Mouse (Mus musculus): ENCODE data around the gene Slc22a13. TPM values are rescaled to one million over a fixed set of nuclear protein-coding genes. Genes with fewer than 3 reads are reported as not detected.

Slc22a13 gene
- polyA plus RNA-seq (2012; rRNA removed): not detected in 2 replicates

GRCm38 (mm10) chr9:119208998-119209397 lies at the start of gene Slc22a13:
TSS of gene Slc22a13 (minus strand) at chr9:119209098.

GRCm38 (mm10) chr9:119158861-119159260 lies 50.0 kb downstream of the Slc22a13 start, which contains the start of gene Gm47289:
TSS of gene Gm47289 (plus strand) at chr9:119159161.

GRCm38 (mm10) chr9:119156278-119157201 lies 52.4 kb downstream of the Slc22a13 start, which contains the start of gene Acaa1b:
TSS of gene Acaa1b (minus strand) at chr9:119157093.

Other genes with a start within 250 kb of the Slc22a13 start
- gene Vill, start 156.3 kb downstream of the Slc22a13 start, polyA plus RNA-seq (2012; rRNA removed): 8.9 and 9.4 TPM in 2 replicates
- gene Plcd1, start 115.6 kb downstream of the Slc22a13 start, polyA plus RNA-seq (2012; rRNA removed): 0.82 and 1.3 TPM in 2 replicates
- 0.03 and 0.10 TPM in 2 replicates for gene Dlec1, start 106.6 kb downstream of the Slc22a13 start, polyA plus RNA-seq (2012; rRNA removed)
- gene Acaa1b, start 52.0 kb downstream of the Slc22a13 start, polyA plus RNA-seq (2012; rRNA removed): 3.5 and 3.7 TPM in 2 replicates
- gene Gm47289, start 49.9 kb downstream of the Slc22a13 start, polyA plus RNA-seq (2012; rRNA removed): not detected in 2 replicates
- gene Oxsr1, start 113.3 kb upstream of the Slc22a13 start, polyA plus RNA-seq (2012; rRNA removed): 11.9 and 13.1 TPM in 2 replicates
- 24.5 and 27.9 TPM in 2 replicates for gene Acaa1a, start 130.6 kb upstream of the Slc22a13 start, polyA plus RNA-seq (2012; rRNA removed)
- 6.3 and 7.3 TPM in 2 replicates for gene Myd88, start 132.3 kb upstream of the Slc22a13 start, polyA plus RNA-seq (2012; rRNA removed)
- gene Xylb, start 148.3 kb upstream of the Slc22a13 start, polyA plus RNA-seq (2012; rRNA removed): 4.8 and 4.9 TPM in 2 replicates
- gene Slc22a14, start 156.5 kb upstream of the Slc22a13 start, polyA plus RNA-seq (2012; rRNA removed): 0.02 TPM in 1 of 2 replicates, not detected in the other
- 0.52 and 0.59 TPM in 2 replicates for gene Acvr2b, start 193.0 kb upstream of the Slc22a13 start, polyA plus RNA-seq (2012; rRNA removed)
- 1.9 and 2.6 TPM in 2 replicates for gene Exog, start 235.8 kb upstream of the Slc22a13 start, polyA plus RNA-seq (2012; rRNA removed)